Mouse (Mus musculus) layer of hippocampus, postnatal 10 days (tissue): ENCODE measurements at regions not wholly inside any gene's neighbourhood (a gene's known extent, or its start where the extent isn't known, plus 50 kb on each side); places are given as distances from the start of the nearest gene placed in this dataset.

Source experiments
- DNase-seq, 2 experiments: peaks; one replicate each; pipeline ENCODE4 v3.0.0; 2021; ENCODE audit warnings: low spot score in 2 of 2

GRCm38 (mm10) chr8:50387189-50387588 lies 1543.4 kb upstream of the Tenm3 start:
- DNase-seq: no peak

GRCm38 (mm10) chr8:50383697-50384096 lies 1539.9 kb upstream of the Tenm3 start:
- no peak for DNase-seq

- DNase-seq: no peak
Measured at GRCm38 (mm10) chr8:50379745-50380144, 1536.0 kb upstream of the Tenm3 start.

- no peak for DNase-seq
Measured at GRCm38 (mm10) chr8:50373790-50374189, 1530.0 kb upstream of the Tenm3 start.

- no peak for DNase-seq
Measured at GRCm38 (mm10) chr8:50326485-50326884, 1482.7 kb upstream of the Tenm3 start.

GRCm38 (mm10) chr8:50321356-50321963 lies 1477.7 kb upstream of the Tenm3 start:
- DNase-seq: no peak

GRCm38 (mm10) chr8:50316641-50317040 lies 1472.9 kb upstream of the Tenm3 start:
- DNase-seq: no peak

GRCm38 (mm10) chr8:50310308-50310707 lies 1466.6 kb upstream of the Tenm3 start:
- DNase-seq: no peak

- no peak for DNase-seq
Measured at GRCm38 (mm10) chr8:50300316-50300715, 1456.6 kb upstream of the Tenm3 start.

- DNase-seq: peak; percentile 73 to 77
Measured at GRCm38 (mm10) chr8:50293501-50293900, 1449.8 kb upstream of the Tenm3 start.

- peak; percentile 70 to 78 for DNase-seq
Measured at GRCm38 (mm10) chr8:50292158-50292557, 1448.4 kb upstream of the Tenm3 start.

- DNase-seq: no peak
Measured at GRCm38 (mm10) chr8:50276346-50276745, 1432.6 kb upstream of the Tenm3 start.

- no peak for DNase-seq
Measured at GRCm38 (mm10) chr8:50264757-50265156, 1421.0 kb upstream of the Tenm3 start.
